Mouse (Mus musculus) fat pad, adult 2 months (tissue): Measurements from ENCODE around the gene Tmprss4.

Experiments used
- DNase-seq: peaks from one replicate; pipeline ENCODE4 v3.0.0-alpha.2; 2011; ENCODE audit warnings: low read depth, low spot score; ENCODE audit errors: extremely low read depth

Gene Tmprss4

DNA sequence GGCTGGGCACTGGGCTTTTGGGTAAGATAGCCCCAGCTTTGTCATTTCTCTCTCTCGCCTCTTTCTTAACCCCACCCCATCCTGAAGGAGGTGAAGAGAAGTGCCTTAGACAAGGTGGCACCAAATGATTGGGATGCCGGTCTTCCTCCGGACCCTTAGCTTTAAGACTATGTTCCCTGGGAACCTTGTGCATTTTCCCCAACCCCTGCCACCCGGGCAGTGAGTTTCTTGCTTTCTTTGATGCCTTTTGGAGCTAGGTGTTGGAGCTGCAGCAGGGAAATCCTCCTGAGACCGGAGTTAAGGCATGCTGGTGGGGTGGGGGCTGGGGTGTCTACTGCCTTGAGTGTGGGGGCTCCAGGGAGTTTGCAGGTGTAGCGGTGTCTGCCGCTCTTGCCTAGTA is 64.8 kb downstream of the Tmprss4 start:
- DNase-seq = no peak

DNA sequence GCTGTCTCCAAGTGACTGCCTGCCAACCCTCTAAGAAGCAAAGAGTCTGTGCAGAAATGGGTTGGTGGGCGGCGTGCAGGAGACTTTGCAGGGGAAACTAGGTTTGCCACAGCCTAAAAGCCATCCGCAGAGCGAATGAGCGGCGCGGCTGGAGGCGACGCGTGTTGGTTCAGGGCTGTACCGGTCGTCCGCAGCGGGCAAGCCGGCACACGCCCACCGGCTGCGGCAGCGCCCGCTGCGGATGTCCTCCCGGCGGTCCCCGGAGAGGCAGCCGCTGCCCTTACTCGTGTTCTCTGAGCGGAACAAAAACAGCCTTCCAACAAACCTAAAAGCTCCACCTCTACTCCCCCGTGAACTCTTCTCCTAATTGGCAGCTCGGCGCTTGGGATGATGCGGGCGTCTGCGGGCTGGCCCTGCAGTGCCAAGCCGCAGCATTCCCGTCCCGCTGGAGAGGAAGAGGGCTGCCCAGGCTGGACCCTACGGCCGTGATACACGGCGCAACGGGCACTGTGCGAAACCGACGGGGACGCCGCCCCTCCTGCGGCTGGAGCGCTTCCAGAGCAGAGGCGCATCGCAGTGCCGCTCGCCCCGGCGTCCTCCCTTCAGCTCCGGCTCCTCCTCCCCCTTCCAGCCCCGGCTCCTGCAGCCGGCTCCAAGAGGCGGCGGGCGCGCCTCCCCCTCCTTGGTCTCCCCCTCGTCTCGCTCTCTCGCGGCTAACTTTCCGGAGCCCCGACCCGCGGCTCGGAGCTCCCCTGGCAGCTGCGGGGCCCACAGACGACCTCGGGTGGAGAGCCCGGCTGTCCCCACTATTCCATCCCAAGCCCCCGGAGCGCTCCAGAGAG is 65.5 kb downstream of the Tmprss4 start, which contains the start of gene Scn4b:
Gene Scn4b, plus strand, starts transcription at position 205 of the 842 bp plus-strand sequence.
- DNase-seq = no peak

DNA sequence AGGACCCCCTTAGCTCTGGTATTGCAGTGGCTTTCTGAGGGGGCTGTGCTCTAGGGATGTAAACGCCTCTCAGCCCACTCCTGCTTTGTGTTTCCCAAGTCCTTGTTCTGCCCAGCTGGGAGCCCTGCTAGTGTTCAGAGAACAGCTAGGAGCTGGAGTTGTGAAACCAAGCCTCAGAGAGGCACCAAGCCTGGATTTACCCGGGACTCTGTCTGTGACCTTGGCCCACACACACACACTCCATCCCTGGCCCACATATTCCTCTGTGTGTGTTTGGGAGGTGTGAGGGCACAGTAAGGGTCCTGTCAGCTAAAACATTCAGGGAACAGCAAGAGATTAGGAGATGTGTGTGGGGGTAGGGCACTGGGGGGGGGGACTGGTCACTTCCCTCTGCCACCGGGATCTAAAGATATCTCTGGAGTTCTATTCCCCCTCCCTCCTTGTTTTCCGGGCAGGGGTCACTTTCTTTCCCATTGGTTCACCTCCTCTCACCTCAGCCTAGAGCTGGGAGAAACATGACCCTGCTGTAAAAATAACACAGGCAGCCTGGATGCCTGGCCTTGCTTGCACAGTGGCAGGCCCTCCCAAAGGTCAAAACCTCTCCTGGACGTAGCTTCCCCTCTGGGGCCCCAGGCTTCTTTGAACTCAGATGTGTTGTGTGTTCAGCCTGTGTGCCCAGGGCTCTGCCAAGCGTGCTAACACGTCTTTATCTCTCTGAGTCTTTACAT is 67.3 kb downstream of the Tmprss4 start:
- no peak for DNase-seq

DNA sequence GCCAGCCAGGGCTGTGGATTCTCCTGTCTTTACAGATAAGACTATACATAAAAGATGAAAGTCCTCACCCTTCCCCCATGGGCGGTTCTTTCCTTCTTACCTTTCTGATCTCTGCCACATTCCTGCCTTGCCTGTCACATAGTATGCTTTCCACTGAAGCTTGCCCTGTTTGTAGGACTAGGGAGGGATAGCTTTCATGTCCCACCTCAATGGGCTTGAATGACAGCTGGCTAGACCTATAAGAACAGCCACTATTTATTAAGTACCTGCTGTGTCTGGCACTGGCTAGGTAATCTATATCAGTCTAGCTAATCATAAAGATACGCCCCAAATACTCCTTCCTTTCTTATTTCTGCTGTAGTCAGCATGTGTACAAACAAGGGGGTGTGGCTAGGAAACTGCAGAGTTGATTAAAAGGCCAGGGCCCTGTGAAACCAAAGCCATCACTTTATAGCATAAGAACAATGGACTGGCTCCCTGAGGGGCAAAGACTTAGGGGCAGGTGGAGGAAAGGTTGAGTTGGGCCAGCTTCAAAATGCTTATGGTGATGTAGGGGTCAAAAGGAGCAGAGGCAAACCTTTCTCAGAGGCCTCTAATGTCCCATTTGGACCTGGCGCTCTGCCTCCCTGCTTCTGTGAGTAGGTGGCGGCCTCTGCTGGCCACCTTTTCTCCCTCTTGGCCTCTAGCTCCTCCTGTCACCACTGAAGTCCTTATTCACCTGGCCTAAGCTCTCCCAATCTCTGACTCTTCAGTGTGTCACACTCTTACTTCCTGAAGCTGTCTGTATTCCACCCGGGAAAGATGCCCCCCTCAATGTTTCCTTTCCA is 70.2 kb downstream of the Tmprss4 start:
- no peak for DNase-seq

DNA sequence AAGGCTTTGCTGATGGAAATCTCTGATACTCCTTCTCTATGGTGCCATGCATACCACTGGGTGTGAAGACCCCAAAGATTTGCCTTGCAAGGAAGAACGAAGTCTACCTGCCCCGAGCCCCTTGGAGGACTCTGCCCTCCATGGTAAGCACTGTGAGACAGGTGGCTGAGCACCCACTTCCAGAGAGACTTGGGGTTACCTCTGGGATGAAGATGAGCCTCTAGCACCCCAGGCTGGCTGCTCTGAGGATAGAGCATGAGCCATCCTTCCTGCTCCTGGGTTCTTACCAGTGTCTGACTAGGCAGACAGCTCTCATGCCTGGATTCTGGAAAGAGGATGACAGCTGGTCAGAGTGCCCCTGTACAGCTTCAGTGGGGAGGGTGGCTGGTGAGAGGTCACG is 73.8 kb downstream of the Tmprss4 start:
- no peak for DNase-seq

DNA sequence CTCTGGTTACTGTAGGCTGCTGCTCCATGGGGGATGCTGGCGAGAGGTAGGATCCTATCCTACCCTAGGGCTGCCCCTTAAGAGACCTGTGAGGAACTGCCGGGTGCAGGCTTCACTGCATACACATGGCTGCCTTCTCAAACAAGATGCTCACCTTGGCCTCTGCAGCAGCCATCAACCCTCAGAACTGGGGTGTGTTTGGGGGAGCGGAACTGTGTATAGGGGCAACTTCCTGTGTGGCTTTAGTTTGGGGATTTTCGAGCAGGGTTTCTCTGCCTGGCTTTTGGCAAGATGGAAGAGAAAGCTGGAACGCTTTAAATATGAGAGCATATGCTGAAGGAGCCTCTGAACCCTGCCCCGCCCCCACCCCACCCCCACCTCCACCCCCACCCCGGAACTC is 77.0 kb downstream of the Tmprss4 start:
- no peak for DNase-seq

DNA sequence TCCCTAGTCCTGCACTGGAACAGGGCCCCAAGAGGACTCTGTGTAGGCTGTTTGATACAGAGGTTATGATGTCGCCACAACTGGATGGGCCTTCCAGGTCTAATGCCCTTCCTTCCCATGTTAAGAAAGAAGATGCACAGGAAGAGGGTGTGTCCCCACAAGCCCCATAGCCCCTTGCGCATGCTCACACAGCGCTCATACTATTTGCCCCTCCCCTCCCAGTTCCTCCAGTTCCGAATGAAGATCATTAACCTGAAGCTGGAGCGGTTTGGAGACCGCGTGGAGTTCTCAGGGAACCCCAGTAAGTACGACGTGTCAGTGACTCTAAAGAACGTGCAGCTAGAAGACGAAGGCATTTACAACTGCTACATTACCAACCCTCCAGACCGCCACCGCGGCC is 78.7 kb downstream of the Tmprss4 start:
- no peak for DNase-seq
